Mouse (Mus musculus) gastrocnemius, postnatal 4 days (tissue): ENCODE results near the gene Slc6a1. TPM values are rescaled to one million over a fixed set of nuclear protein-coding genes. Genes with fewer than 3 reads are reported as not detected.

Experiments
- DNase-seq, 2 experiments: peaks; one replicate each; pipeline ENCODE4 v3.0.0; 2021 to 2022; ENCODE audit warnings: low spot score in 2 of 2, mixed read lengths in 2 of 2
- long read RNA-seq, 2 experiments: library from polyadenylated mRNA; stranded (forward); transcript quantifications; one replicate each; pipeline ENCODE4 v2.0.0; 2021
- total RNA-seq, 2 experiments: library from RNA; stranded (reverse); gene quantifications; 2 replicates each; pipeline ENCODE4 v1.2.3; 2021

Slc6a1 gene
- total RNA-seq: under 1 TPM; 0.36 to 0.59 TPM
- long read RNA-seq, experiment 1: 0 reads
- long read RNA-seq, experiment 2: 0 reads

DNA sequence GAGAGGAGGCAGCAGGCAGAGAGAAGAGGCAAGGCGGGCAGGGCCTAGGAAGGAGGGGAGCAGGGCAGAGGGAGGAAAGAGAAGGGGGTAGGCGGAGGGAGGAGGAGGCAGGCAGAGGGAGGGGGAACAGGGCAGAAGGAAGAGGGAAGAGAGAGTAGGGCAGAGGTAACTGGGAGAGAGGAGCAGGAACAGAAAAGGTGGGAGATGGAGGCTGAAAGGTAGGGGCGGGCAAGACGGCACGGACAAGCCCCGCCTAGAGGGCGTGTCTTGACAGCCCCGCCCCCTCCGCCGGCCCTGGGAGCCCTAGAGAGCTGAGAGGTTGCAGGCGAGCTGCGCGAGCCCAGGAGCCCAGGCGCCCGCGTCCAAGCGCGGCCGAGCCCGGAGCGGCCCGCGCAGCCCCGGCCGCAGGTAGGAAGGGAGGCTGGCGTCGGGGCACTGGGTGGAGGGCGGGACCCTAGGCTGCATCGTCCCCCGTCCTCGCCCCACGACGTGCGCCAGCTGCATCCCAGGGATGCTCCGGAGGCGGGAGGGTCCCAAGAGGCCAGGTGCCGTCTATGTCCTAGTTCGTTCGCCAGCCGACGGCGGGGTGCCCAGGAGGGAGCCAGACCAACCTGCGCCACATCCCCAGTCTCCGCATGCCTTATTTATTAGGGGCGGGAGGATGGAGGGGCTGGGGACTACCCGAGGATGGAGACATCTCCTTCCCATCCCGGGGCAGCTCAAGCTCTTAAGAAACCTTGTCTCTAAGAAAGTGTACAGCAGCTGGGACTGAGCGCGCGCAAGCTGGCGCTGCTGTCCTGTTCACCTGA lies at the start of gene Slc6a1:
TSS of gene Slc6a1 (plus strand) at position 167 of the 809 bp plus-strand sequence.
- peak in 1 of 2 experiments; percentile 53 for DNase-seq

DNA sequence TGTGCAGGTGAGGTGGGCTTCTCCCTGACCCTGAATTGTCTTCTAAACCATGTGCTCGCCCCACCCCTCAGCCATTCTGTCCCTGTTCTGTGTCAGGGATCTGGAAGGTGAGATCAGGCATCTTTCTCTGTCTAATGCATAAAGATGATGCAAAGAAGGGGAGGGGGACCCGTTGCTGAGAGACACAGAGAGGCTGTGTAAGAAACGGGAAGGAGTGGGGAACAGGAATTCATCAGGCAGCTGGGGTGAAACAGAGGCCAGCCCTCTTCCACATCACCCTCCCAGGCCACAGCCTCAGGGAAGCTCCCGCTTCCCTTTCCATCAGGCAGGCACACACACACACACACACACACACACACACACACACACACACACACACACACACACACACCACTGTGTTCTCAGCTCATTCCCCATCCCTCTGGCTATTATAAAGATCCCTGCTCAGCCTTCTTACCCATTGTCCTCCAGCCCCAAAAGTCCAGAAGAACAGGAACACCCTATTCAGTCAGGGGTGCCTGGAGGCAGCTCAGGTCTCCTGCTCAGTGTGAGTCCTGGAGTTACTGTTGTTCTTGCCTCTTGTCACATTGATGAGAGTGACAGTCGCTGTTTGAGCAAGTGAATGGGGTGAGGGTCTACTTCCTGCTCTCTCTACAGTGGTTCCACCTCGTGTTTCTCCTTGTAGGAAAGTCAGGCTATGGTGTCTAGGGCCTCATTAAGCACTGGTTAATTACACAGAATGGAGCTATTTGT lies 43.4 kb upstream of the Slc6a1 start:
- DNase-seq: no peak

DNA sequence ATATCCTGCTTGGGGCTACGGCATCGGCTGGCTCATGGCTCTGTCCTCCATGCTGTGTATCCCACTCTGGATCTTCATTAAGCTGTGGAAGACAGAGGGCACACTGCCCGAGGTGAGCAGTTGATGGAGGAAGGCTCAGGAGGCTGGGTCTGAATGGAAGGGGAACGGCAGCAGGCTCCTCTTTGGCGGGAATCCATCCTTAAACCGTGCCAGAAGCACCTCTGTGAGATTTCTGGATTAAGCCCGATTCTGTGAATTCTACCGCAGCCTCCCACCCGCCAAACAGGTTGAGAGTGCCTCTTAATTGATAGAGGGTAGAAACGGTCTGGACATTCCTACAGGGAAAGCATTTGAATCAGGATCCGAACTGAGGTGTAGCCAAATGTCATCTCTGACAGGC lies 36.8 kb upstream of the Slc6a1 start:
- DNase-seq: no peak

DNA sequence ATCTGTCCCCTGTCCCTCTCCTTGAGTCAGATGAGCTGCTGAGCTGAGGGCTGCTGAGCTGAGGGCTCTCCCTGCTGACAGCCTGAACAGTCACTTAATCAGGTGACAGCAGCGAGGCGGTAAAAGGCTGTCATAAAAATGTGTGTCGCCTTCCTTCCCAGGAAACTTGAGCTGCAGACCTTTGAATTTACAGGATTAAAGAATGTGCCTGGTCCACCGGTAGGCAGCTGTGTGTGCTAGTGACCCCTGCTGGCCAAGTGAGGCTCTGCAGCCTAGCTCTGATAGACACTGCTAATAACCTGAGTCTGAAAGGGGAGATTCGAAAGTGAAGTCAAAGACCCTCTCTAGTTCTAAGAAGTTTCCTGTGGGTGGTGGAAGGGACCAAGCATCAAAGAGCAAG lies 32.1 kb upstream of the Slc6a1 start:
- DNase-seq: peak in 1 of 2 experiments; percentile 66

DNA sequence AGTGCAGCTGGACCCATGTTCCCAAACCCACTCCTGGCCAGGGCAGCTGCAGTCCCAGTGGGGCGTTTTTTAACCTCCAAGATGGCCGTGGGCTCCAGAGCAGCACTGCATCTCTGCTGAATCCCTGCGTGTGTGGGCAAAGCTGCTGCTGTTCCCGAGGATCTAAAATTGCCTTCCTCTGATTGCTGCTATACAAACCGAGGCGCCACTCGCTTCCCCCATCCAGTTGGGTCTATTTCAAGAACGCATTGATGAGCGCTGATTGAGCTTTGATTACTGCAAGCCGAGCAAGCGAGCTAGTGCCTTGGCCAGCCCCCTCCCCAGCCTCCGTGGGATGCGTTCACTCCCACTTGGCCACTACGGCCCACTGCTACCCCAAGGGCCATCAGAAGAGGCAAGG lies 27.5 kb upstream of the Slc6a1 start:
- DNase-seq: no peak

DNA sequence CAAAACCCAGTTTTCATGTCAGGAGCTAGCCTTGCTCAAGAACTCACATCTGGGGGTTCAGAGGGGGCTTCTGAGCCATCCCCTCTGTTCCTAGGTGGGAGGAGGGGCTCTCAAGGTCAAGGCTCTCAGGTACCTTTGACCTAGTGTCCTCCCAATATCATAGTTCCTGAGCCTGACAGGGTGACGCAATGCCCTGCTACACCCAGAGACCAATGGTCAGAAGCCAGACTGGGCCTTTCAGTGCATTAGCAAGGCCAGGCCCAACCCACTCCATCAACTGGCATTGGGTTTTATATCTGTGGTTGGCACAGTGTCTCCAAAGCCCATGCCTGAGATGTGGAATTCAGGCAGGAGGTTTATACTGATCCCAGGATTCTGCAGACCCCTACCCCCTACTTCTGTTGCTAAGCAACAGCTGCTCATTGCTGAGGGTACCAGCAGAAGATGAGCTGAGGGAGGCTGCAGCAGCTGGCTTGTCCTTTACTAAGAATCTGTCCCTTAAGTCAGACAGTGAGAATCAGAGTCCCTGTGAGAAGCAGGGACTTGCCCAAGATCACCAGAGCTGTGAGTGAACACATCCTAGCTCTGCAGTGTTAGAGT lies 24.6 kb upstream of the Slc6a1 start:
- DNase-seq: no peak

DNA sequence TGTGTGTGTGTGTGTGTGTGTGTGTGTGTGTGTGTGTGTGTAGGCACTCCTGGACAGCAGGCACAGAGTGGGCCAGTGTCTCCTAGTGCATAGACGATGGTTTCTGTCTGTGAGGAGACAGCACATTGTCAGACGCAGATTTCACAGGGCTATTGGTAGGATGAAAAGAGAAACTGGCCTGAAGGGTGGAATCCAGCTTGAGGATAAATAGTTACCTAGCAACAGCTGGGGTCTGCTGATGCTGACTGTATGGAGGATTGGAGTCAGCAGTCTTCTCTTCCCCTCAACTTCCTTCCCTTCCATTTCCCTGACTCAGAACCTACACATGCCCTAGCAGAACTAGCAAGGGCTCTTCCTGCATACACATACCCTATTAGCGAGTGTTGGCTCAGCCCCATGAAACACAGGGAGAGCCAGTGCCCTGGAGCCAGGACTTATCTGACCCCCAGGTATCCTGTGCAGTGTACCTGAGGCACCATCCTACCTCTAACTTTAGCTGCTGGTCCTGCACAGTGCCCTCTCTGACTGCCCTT lies 23.7 kb upstream of the Slc6a1 start:
- no peak for DNase-seq

DNA sequence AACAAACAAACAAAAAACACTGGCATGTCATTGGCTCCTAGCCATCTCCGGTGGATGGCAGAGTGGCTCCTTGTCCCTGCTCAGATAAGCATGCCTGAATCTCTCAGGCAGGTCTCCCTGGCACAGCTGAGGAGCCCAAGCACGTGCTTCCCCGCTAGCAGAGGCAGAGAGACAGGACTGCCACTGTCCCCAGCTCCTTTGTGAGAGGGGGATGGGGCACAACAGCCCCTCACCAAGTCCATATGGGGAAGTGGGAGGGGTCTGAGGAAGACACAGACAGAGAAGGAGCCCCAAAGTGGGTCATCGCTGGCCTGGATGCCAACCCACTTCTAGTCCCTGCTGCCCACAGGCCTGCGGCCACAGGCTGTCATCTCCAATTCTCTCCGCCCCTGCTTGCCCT lies 20.8 kb upstream of the Slc6a1 start:
- DNase-seq: no peak

DNA sequence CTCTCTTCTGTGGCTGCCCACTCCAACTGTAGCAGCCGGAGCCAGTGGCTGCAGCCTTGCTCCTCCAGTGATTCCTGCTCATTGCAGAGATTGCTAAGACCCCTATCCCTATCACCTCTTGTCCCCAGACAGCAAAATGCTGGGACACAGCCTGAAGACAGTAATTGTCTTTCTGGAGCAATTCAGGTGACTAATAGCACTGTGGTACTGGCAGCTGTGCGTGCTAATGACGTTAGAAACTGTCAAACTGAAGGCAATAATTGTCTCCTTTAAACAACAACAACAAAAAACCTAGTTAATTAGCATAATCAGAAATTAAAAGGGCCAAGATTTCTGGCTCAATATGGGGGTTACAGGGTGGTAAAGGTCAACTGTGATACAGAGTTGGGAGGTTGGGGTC lies 18.4 kb upstream of the Slc6a1 start:
- DNase-seq: no peak

DNA sequence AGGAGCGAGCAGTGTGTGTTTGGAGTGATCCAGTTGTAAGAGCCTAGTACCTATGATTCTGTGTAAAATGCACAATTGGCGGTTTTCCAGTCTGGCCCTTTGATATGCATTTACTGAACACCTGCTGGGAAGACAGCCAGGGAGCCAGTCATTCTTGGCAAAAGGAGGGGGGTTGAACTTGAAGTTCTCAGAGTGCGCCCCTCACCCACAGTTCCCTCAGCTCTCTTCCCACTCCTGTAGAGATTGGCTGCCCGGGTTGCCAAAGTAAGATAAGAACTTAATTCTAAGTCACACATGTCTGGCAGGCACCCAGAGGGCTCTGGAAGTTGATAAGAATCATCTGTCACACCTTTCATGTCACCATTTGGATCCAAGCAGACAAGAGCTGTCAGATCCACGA lies 18.0 kb upstream of the Slc6a1 start:
- no peak for DNase-seq

DNA sequence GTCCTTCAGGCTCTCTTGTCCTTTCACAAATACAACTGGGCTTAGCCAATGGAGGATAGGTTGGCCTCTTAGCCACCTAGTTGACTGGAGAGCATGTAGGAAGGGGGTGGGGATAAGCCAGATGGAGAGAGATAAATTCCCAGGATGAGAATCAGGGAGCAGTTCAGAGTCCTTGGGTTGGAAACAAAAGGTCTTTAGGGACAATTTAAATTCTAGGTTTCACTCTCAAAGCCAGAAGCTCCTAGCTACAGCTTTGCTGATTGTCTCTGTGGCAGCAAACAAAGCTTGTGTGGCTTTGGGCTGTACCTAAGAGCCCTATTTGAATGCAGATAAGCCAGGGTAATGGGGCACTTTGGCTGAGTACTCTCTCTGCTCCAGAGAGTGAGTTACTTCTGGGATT lies 16.2 kb upstream of the Slc6a1 start:
- no peak for DNase-seq

DNA sequence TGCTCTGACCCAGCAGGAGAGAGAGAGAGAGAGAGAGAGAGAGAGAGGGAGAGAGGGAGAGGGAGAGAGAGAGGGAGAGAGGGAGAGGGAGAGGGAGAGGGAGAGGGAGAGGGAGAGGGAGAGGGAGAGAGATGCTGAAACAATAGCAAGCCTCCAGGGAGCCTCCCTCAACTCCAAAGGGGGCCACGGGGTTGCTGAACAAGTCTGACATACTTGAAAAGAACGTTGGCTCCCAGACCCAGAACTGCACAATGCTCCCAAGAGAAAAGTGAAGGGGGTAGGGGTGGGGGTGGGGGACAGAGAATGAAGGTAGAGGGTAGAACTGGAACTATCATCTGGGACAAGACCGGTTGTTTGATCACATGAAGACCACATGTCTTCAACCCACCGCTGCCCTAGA lies 14.5 kb upstream of the Slc6a1 start:
- DNase-seq: no peak

DNA sequence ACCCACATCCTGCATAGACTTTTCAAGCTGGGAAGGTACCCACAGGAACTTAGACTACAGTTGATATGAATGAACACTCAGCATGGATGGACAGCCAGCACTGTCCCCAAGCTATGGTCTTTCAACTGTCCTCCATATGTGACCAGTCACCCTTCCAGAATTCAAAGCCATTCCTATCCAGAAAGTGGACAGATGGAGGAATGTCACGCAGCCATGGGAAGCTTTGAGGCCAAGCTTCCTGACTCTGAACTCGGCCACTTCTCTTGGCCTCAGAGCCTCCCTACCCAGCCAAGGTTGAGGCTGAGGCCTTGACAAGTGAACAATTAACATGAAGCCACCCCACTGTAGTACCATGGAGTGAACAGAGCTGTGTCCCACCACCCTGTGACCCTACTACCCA lies 12.8 kb upstream of the Slc6a1 start:
- no peak for DNase-seq

DNA sequence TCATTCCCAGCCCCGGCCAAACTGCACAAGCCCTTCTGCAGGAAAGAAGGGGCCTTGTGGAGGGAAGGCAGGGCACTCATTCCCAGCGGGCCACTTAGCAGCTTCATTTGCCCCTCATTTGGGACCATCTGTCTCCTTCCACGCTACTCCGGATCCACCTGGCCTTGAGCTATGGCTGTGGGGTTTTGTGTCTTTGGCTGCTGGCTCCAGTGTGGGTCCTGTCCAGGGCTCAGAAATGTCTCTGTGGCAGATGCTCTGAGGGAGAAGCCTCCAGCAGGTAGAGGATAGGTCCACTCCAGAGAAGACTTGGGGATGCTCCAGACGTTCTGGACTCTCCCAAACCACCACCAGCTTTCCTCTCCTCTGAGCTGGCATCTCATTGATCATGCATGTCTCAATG lies 11.6 kb upstream of the Slc6a1 start:
- no peak for DNase-seq

DNA sequence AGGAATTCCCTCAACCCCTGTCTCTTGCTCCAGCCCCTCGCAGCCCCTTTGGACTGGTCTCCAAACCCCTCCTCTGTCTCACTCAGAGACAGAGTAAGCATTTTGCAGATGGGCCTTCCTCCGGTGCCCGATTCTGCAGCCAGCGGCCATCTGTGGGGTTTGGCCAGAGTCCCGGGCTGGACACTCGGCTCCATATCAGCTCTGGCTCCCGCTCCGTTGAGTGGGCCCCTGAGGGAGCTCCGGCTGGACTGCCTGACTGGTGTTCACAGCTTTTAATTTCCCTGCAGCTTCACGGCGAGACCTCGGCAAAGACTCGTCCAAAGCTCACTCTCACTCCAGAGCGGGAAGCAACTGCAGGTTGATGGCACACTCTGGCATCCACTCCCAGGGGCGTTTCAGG lies 10.2 kb upstream of the Slc6a1 start:
- DNase-seq: peak; percentile 38 to 76

DNA sequence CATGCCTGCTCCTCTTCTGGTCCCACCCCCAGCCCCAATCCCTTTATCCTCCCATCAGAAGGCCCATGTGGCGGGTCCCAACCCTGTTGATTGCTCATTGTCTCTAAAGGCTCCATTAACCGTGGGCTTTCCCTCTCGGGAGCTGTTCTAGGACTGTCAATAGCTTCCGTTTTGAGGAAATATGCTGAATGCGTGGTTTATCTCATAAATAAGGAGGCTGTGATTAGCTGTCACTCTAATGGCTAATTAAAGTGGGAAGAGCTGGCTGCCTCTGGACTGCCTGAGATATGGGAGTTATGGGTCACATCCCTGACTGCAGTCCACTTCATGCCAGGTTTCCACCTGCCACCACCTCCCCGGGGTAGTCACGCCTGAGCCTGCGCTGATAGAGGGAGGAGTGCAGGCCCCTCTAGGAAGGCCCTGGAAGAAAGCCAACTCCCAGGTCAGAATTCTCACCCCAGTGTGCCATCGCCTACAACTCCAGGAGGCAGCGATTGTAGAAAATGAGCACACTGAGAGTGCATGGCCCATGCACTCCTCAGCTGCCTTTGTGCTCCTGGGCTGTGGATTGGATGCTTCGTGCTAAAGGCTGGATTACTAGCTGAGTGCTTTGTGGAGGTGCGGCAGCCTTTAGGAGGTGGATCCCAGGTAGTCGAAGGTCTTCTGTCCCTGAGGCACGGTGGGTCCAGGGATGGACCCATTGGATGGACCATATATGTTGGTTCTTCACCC lies 8.3 kb upstream of the Slc6a1 start:
- DNase-seq: no peak

DNA sequence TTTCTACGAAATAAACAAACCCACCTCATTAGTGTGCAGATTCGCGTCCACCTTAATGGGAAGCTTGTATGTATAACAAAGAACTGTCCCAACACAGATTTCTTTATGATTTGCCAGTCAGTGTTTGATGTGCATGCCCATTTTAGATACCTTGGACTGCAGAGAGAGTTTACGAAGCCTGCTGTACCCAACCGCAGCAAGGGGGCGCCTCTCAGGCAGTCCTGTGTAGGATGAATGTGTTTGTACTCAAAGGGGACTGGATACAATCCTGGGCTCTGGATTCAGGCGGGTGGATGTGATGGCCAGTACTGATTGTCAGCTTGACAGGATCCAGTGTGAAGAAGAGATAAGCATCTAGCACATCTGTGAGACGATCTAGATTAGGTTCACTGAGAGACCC lies 6.6 kb upstream of the Slc6a1 start:
- no peak for DNase-seq

DNA sequence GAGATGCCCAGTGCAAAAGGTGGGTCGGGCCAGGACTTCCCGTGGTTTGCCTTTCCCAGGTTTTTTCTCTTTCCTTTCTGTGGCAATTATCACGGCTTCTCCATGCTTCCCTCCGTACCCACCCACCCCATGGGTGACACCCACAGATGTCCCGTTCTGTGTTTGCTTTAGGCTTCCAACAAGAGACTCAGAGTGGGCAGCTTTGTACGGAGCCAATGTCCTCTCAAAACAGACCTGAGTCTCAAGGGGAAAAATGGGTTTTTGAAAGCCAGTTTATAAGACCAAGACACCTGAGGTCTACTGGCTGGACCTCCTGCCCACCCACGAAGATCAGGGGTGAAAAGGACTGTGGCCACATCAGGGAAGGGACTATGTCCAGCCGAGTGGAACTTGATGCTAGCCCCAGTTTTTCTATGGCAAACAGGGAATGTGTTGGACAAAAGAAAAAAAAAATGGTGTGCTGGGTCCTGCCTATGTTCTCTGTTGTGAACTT lies 889 bp downstream of the Slc6a1 start:
- no peak for DNase-seq

DNA sequence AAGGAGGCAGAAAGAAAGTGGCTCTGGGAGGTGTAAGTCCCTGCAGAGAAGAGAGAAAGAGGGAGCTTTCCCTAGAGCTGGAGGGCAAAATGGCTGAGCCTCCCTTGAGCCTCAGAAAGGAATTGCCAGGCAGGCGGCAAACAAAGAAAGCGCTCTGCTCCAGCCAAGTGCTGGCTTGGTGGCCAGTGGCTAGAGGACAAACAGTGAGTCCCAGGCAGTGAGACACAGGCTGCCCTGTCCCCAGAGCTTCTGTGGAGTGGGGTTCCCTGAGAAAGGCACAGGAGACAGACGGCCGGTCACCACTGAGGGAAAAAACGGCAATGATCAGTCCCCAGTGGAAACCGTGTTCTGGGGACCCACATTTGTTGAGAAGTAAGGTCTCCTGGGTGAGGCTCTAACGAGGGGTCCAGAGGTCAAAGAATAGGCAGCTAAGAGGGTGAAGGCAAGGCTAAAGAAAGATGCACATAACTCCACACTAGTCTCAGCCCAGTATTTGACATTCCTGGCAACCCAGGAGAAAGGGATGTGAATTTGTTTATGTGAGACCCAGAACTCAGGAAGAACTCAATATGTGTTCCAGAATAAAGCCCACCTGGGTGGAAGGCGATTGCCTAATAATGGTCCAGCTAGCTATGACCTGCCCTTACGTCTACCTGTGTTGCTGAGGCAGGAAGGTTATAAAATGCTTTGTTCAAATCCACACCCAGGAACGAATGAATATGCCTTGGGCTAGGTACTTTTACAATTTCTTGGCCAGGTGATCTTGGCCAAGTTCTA lies 1.7 kb downstream of the Slc6a1 start:
- DNase-seq: no peak

DNA sequence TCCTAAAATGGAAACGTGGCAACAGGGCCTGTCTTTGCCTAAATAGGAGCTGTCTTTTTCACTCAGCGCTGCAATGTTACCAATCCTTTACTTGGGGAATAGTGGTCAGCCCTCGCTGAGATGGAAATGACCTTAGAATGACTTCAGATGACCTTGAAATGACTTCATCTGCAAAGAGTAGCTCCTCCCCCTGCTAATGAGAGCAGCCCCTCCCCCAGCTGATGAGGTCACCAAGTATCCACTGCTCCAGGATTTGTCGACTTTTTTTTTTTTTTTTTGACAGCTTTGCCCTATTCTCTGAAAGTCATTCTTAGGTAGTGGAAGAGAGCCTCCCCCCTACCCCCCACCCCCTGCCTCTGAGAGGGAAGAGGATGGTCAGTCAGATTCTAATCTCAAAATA lies 3.0 kb downstream of the Slc6a1 start:
- DNase-seq: no peak
